Mouse (Mus musculus) liver, embryonic 12.5 days (tissue): Measurements from ENCODE around the gene Fbxo17. TPM values are rescaled to one million over a fixed set of nuclear protein-coding genes. Genes with fewer than 3 reads are reported as not detected.
"Not testable (repeated sequence)": the region's sequence is repeated elsewhere in the genome, so short reads cannot be mapped to it uniquely, and the experiment has no call there.

Experiments used
- ATAC-seq: fragments of 200-750 bp; cut with Nextera tagmentation; 2 replicates; pipeline ENCODE4 v1.8.0; 2017; ENCODE audit warnings: moderate number of reproducible peaks, mild to moderate bottlenecking, moderate library complexity
- H3K27ac ChIP-seq: fragments of 300-500 bp; sonication (generic); 2 replicates; pipeline ENCODE4 v1.5.1; 2016; ENCODE audit warnings: mild to moderate bottlenecking
- H3K27me3 ChIP-seq: fragments of 300-500 bp; sonication (generic); replicated peaks from 2 replicates; pipeline ENCODE4 v1.6.1; 2016; ENCODE audit warnings: mild to moderate bottlenecking, moderate library complexity
- H3K36me3 ChIP-seq: fragments of 300-500 bp; sonication (generic); 2 replicates; pipeline ENCODE4 v1.6.1; 2016; ENCODE audit warnings: mild to moderate bottlenecking, moderate library complexity
- H3K4me1 ChIP-seq: fragments of 300-500 bp; sonication (generic); 2 replicates; pipeline ENCODE4 v1.6.1; 2016
- H3K4me2 ChIP-seq: fragments of 300-500 bp; sonication (generic); 2 replicates; pipeline ENCODE4 v1.6.1; 2016; ENCODE audit warnings: mild to moderate bottlenecking, moderate library complexity
- H3K4me3 ChIP-seq: fragments of 300-500 bp; sonication (generic); 2 replicates; pipeline ENCODE4 v1.5.1; 2016; ENCODE audit warnings: mild to moderate bottlenecking, moderate library complexity
- H3K9ac ChIP-seq: fragments of 300-500 bp; sonication (generic); 2 replicates; pipeline ENCODE4 v1.6.1; 2016; ENCODE audit warnings: mild to moderate bottlenecking, moderate library complexity
- H3K9me3 ChIP-seq: fragments of 300-500 bp; sonication (generic); replicated peaks from 2 replicates; pipeline ENCODE4 v1.6.1; 2016; ENCODE audit warnings: mild to moderate bottlenecking, moderate library complexity
- WGBS: fragments of 180-500 bp; shearing (Covaris S2); methylation state at CpG from one replicate; pipeline ENCODE4 v1.1.7; 2016; ENCODE audit not compliant: insufficient replicate concordance; 5-methylcytosine and 5-hydroxymethylcytosine counted together
- polyA plus RNA-seq: library from polyadenylated mRNA; unstranded; fragments of >200 nt; fragmentation: Nextera tagmentation; extraction: Ambion mirVana; gene quantifications from 2 replicates; pipeline ENCODE4 v1.2.1, GENCODE M21; 2016

The Fbxo17 gene
- polyA plus RNA-seq, 1 experiment from 2014 or later, result 1.7 TPM

DNA sequence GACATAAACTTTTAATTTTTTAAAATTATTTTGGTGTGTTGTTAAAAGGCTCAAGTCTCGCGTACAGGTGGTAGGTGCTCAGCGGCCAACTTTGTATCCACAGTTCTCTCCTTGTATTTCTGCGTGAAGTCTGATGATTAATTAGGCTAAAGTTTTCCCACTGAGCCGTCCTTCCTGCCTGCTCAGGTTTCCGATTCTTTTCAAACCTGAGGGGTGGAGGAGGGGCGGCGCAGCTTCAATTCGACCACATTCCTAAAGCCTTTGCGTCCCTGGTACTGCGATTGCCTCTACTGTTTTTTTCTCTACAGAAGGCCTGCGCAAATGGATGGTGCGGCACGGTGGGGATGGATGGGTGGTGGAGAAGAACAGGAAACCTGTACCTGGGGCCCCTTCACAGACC, 22.2 kb upstream of the Fbxo17 start:
- 11% methylated on average over 14 of the region's 14 CpGs for WGBS
- no peaks in the 10 kb centered on the region for H3K9me3 ChIP-seq
- H3K27ac ChIP-seq, result no peak overlapping the region
- H3K9ac ChIP-seq, result no peak overlapping the region
- ATAC-seq, result no peak
- no peaks in the 10 kb centered on the region for H3K36me3 ChIP-seq
- H3K27me3 ChIP-seq, result peaks cover 48% of the 10 kb centered on the region
- no peak overlapping the region for H3K4me2 ChIP-seq
- H3K4me1 ChIP-seq, result peaks cover 11% of the 10 kb centered on the region
- no peak overlapping the region for H3K4me3 ChIP-seq

DNA sequence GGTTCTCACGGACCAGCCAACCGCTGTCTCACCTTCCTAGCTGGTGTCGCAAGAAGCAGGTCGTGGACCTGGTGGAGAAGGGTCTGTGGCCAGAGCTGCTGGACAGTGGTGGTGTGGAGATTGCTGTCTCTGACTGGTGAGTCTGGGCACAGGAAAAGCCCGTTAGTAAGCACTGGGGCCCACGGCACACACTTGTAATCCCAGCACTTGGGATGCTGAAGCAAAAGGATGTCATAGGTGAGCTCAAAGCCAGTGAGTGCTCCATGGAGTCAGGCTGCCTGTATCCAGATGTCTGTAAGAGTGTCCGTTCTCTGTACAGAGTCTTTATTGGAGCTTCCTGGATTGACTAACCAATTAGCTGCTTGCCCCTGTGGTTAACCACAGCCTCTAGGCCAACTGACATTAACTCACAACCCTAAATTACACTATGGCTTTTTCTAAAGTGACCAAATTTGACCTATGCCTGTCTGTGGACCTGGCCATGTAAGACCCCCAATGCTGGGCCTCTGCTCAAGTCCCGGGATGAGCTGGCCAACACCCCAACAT, 21.6 kb upstream of the Fbxo17 start:
- ATAC-seq, result no peak
- H3K4me3 ChIP-seq, result no peak overlapping the region
- no peak overlapping the region for H3K4me2 ChIP-seq
- no peak overlapping the region for H3K27ac ChIP-seq
- H3K36me3 ChIP-seq, result no peaks in the 10 kb centered on the region
- H3K4me1 ChIP-seq, result peaks cover 11% of the 10 kb centered on the region
- WGBS, result 37% methylated on average over 8 of the region's 8 CpGs
- H3K27me3 ChIP-seq, result peaks cover 48% of the 10 kb centered on the region
- H3K9ac ChIP-seq, result no peak overlapping the region
- H3K9me3 ChIP-seq, result no peaks in the 10 kb centered on the region

GRCm38 (mm10) chr7:28697277-28697676, 19.3 kb upstream of the Fbxo17 start:
- Histone ChIP-seq H3K27ac (no peak overlapping the region), H3K4me1 (peaks cover 11% of the 10 kb centered on the region), H3K9ac (no peak overlapping the region), H3K36me3 (no peaks in the 10 kb centered on the region), H3K27me3 (peaks cover 31% of the 10 kb centered on the region), H3K9me3 (peaks cover 6% of the 10 kb centered on the region), H3K4me3 (no peak overlapping the region), H3K4me2 (no peak overlapping the region)
- 56% methylated on average over 11 of the region's 11 CpGs for WGBS
- ATAC-seq, result no peak

- Histone ChIP-seq H3K9ac (no peak overlapping the region), H3K36me3 (no peaks in the 10 kb centered on the region), H3K9me3 (peaks cover 6% of the 10 kb centered on the region), H3K4me1 (no peaks in the 10 kb centered on the region), H3K4me3 (no peak overlapping the region), H3K27me3 (peaks cover under 1% of the 10 kb centered on the region; the same call in 1 of the 2 replicates), H3K4me2 (no peak overlapping the region), H3K27ac (no peak overlapping the region)
- WGBS, result 72% methylated on average over 4 of the region's 4 CpGs
- ATAC-seq, result no peak
Observed at GRCm38 (mm10) chr7:28700269-28700668, 16.3 kb upstream of the Fbxo17 start.

- not testable (repeated sequence) for H3K36me3 ChIP-seq, H3K9ac ChIP-seq, ATAC-seq, H3K4me1 ChIP-seq, H3K27me3 ChIP-seq, H3K4me2 ChIP-seq, H3K9me3 ChIP-seq, H3K27ac ChIP-seq, H3K4me3 ChIP-seq
- 80% methylated on average over 12 of the region's 12 CpGs for WGBS
Observed at GRCm38 (mm10) chr7:28701306-28701705, 15.3 kb upstream of the Fbxo17 start.

GRCm38 (mm10) chr7:28702601-28703143, 13.9 kb upstream of the Fbxo17 start:
- ATAC-seq, result no peak
- peaks cover 9% of the 10 kb centered on the region for H3K9me3 ChIP-seq
- H3K9ac ChIP-seq, result no peak overlapping the region
- no peaks in the 10 kb centered on the region for H3K27me3 ChIP-seq
- WGBS, result 47% methylated on average over 9 of the region's 9 CpGs
- no peaks in the 10 kb centered on the region for H3K36me3 ChIP-seq
- H3K27ac ChIP-seq, result no peak overlapping the region
- H3K4me1 ChIP-seq, result no peaks in the 10 kb centered on the region
- H3K4me2 ChIP-seq, result no peak overlapping the region
- no peak overlapping the region for H3K4me3 ChIP-seq

DNA sequence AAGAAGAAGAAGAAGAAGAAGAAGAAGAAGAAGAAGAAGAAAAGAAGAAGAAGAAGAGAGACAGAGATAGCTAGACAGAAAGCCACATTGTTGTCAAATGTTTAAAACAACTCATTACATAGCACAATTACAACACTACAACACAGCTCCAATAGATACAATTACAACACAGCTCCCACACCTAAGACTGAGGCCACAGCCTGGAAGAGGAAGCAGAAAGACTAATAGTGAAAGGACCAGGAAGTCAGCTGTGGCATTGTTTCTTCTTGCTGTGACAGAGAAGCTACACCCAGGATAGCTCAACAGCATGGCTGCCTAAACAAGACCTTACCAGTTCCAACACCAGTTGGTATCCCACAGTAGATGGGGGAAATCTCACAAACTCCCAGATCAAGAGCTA, 7.2 kb upstream of the Fbxo17 start:
- H3K4me3 ChIP-seq, result no peak overlapping the region
- 0 out of 2 replicates have a peak, but pooled peaks cover 3% of the 10 kb centered on the region for H3K9me3 ChIP-seq
- no peak overlapping the region for H3K4me2 ChIP-seq
- H3K27me3 ChIP-seq, result no peaks in the 10 kb centered on the region
- no peak overlapping the region for H3K27ac ChIP-seq
- no peaks in the 10 kb centered on the region for H3K36me3 ChIP-seq
- no peaks in the 10 kb centered on the region for H3K4me1 ChIP-seq
- no peak overlapping the region for H3K9ac ChIP-seq
- ATAC-seq, result no peak

GRCm38 (mm10) chr7:28710962-28711361, 5.6 kb upstream of the Fbxo17 start:
- no peak overlapping the region for H3K9ac ChIP-seq
- ATAC-seq, result no peak
- peaks cover 10% of the 10 kb centered on the region; the same call in 1 of the 2 replicates for H3K27me3 ChIP-seq
- no peaks in the 10 kb centered on the region for H3K4me1 ChIP-seq
- H3K4me3 ChIP-seq, result no peak overlapping the region
- no peak overlapping the region for H3K27ac ChIP-seq
- 0 out of 2 replicates have a peak, but pooled peaks cover 3% of the 10 kb centered on the region for H3K9me3 ChIP-seq
- no peaks in the 10 kb centered on the region for H3K36me3 ChIP-seq
- WGBS, result 66% methylated on average over 3 of the region's 3 CpGs
- H3K4me2 ChIP-seq, result no peak overlapping the region

- Histone ChIP-seq H3K4me2 (no peak overlapping the region), H3K36me3 (no peaks in the 10 kb centered on the region), H3K9ac (no peak overlapping the region), H3K27ac (no peak overlapping the region), H3K27me3 (peaks cover 17% of the 10 kb centered on the region; the same call in 1 of the 2 replicates), H3K9me3 (no peaks in the 10 kb centered on the region), H3K4me3 (no peak overlapping the region), H3K4me1 (peaks cover 12% of the 10 kb centered on the region)
- 62% methylated on average over 5 of the region's 5 CpGs for WGBS
- ATAC-seq, result no peak
Observed at GRCm38 (mm10) chr7:28714667-28715066, 1.9 kb upstream of the Fbxo17 start.

- ATAC-seq, result no peak
- H3K36me3 ChIP-seq, result no peaks in the 10 kb centered on the region
- H3K9me3 ChIP-seq, result no peaks in the 10 kb centered on the region
- no peak overlapping the region for H3K27ac ChIP-seq
- H3K27me3 ChIP-seq, result peaks cover 17% of the 10 kb centered on the region; the same call in 1 of the 2 replicates
- 77% methylated on average over 2 of the region's 2 CpGs for WGBS
- no peak overlapping the region for H3K9ac ChIP-seq
- peaks cover 12% of the 10 kb centered on the region for H3K4me1 ChIP-seq
- no peak overlapping the region for H3K4me3 ChIP-seq
- no peak overlapping the region for H3K4me2 ChIP-seq
Observed at GRCm38 (mm10) chr7:28715598-28715997, 1.0 kb upstream of the Fbxo17 start.

DNA sequence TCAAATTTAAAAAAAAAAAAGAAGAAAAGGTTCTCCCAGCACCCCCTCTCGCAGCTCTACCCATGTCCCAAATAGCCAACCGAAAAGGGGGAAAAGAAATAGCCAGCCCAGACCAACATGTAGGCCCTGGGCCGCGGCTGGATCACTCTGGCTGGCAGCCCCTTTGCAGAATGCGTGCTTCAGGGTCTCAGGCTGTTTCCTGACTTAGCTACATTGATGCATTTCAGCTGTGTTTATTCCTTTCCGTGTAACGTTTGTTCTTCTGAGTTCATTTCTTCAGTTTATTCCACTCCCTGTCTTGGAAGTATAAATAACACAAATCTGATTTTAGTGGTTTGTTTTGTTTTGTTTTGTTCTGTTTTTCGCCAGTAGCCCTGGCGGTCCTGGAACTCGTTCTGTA, 1.1 kb downstream of the Fbxo17 start:
- ATAC-seq, result no peak
- H3K9me3 ChIP-seq, result no peaks in the 10 kb centered on the region
- 65% methylated on average over 10 of the region's 10 CpGs for WGBS
- no peaks in the 10 kb centered on the region for H3K36me3 ChIP-seq
- H3K27me3 ChIP-seq, result peaks cover 17% of the 10 kb centered on the region; the same call in 1 of the 2 replicates
- no peak overlapping the region for H3K9ac ChIP-seq
- H3K27ac ChIP-seq, result no peak overlapping the region
- no peak overlapping the region for H3K4me3 ChIP-seq
- peaks cover 12% of the 10 kb centered on the region for H3K4me1 ChIP-seq
- no peak overlapping the region for H3K4me2 ChIP-seq

DNA sequence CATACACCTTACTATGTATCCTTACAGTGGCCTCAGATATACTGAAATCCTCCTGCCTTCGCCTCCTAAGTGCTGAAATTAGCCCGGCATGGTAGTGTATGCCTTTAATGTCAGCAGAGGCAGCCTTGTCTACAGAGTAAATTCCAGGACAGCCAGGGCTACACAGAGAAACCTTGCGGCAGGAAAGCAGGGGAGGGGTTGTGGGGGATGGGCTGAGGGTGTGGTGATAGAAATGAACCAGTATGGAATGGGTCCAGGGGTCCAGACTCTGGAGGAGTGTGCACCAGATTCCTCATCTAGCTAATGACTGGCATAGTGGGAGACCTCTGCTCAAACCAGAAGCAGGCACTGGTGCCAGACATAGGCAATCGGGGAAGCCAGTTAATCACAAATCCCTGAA, 2.6 kb downstream of the Fbxo17 start:
- H3K4me2 ChIP-seq, result no peak overlapping the region
- no peak for ATAC-seq
- H3K9me3 ChIP-seq, result peaks cover 1% of the 10 kb centered on the region
- H3K9ac ChIP-seq, result no peak overlapping the region
- H3K4me3 ChIP-seq, result no peak overlapping the region
- H3K27ac ChIP-seq, result no peak overlapping the region
- H3K27me3 ChIP-seq, result peaks cover 17% of the 10 kb centered on the region; the same call in 1 of the 2 replicates
- H3K36me3 ChIP-seq, result no peaks in the 10 kb centered on the region
- H3K4me1 ChIP-seq, result peaks cover 12% of the 10 kb centered on the region
- 41% methylated on average over 4 of the region's 4 CpGs for WGBS

- no peak overlapping the region for H3K4me3 ChIP-seq
- no peak overlapping the region for H3K4me2 ChIP-seq
- H3K9me3 ChIP-seq, result peaks cover 6% of the 10 kb centered on the region
- 69% methylated on average over 2 of the region's 2 CpGs for WGBS
- no peak overlapping the region for H3K27ac ChIP-seq
- H3K4me1 ChIP-seq, result peaks cover 12% of the 10 kb centered on the region
- no peak for ATAC-seq
- no peak overlapping the region for H3K9ac ChIP-seq
- peaks cover 17% of the 10 kb centered on the region; the same call in 1 of the 2 replicates for H3K27me3 ChIP-seq
- H3K36me3 ChIP-seq, result no peaks in the 10 kb centered on the region
Observed at GRCm38 (mm10) chr7:28719650-28720049, 3.0 kb downstream of the Fbxo17 start.
